Mouse (Mus musculus) natural killer cell, adult 2 months (primary cell): ENCODE data around the gene Hoxa2.
A peak's percentile ranks its signal among the peaks of the same experiment; 100 is the strongest.

Source experiments
- DNase-seq, 2 experiments: peaks; one replicate each; pipeline ENCODE4 v3.0.0; 2022; ENCODE audit warnings: low spot score in 2 of 2

Hoxa2 gene

DNA sequence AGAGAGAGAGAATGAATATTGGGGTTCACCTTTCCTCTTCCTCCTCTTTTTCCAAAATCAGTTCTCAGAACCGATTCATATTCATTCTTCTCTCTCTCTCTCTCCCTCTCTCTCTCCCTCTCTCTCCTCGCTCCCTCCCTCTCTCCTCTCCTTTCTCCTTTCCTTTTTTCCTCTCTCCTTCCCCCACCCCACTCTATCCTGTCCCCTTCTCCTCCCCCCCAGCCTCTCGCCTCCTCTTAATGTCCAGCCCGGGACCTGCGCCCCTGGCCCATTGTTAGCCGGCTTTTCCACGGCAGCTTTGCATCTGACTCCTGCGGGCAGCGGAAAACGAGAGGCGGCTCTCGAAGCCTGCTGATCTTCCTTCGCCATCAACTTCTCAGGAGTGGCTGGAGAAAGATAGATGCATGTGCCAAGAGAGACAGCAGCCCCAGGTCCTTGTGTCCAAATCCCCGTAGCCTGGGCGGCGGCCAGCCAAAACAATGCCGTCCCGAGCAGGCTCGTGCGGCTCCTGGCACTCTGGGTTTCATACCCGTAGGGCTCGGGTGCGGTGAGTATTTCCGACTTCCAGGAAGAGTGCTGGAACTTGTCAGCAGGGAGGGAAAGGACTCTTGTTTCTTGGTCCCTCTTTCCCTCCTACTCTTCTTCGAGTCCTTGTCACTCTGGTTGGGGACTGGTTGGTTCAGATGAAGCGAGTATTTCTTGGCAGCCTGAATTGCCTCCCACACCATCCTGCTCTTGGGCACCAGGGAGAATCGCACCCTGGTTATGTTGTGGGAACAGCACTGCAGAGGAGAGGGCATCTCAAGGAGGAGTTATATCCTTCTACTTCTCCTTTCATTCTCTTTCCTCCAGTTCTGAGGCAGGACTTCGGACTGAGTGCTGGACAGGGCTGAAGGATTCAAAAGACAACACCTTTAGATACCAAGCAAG, 1.1 kb upstream of the Hoxa2 start:
- DNase-seq: no peak

DNA sequence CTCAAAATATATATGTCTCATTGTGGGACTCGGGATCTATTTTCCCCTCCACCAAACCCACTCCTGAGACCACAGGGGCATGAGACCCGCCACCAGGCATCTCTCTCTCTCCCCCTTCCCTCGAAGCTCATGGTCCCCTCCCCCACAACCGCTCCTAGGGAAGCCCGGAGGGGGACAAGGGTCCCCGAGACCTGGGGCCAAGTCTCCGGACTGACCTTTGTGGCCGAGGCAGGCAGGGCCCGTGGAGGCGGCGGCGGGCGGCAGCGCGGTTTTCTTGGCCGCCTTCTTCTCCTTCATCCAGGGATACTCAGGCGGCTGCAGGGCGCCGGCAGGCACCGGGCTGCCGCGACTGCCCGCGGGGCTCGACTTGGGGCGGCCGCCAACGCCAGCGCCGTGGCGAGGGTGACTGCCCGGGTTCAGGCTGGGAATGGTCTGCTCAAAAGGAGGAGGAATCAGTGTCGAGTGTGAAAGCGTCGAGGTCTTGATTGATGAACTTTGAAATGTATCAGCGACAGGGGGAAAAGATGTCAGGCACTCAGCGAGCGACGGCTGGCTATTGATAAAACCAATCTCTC, 493 bp downstream of the Hoxa2 start:
- no peak for DNase-seq

DNA sequence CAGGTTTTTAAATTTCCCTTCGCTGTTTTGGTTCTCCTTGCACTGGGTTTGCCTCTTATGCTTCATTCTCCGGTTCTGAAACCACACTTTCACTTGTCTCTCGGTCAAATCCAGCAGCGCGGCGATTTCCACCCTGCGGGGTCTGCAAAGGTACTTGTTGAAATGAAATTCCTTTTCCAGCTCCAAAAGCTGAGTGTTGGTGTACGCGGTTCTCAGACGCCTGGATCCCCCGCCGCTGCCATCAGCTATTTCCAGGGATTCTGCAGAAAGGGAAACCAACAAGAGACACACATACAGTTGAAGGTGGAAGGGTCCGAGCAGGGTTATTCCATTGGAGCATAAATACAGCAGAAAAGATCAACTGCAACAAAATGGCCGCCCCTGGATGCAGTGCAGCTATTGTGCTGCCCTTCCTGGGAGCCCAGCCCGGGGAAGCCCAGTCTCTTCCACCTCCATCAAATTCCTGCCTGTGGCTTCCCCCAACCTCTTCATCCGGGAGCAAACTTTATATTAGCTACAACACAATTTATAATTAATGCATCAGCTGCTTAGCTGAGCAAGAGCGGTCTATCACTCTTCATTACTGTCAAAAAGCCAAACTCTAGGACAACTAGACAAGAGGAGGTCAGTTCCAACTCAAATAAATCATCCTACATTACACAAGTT, 1.1 kb downstream of the Hoxa2 start:
- DNase-seq: no peak

DNA sequence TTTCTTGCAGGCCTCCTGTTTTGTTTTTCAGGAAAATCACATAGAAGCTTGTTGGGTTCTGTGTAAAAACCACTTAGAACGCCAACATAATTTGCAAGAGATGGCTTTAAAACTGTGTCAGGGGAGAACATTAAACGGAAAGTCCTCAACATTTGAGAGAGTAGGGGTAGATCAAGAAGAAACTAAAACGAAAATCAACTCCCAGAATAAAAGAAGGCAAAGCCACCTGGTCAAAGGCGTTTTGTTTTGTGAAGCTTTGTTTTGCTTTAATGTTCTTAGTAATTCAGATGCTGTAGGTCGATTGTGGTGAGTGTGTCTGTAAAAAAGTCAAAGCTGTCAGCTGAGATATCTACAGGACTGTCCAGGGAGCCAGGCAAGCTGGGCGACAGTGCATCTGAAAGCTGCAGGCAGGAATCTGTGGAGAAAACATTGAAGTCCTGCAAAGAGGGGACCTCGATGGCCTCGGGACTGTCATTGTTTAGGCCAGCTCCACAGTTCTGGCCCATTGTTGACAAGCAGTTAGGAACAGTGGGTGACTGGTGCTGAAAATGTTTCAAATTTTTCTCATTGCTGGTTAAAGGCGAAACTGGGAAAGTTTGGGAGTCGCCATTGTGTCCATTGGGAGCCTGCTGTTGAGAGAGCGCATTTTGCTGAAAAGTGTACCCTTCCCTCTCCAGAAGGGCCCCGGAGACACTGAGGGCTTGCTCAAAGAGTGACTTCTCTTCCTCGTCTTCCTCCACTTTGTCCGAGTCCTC, 1.8 kb downstream of the Hoxa2 start:
- DNase-seq: no peak

DNA sequence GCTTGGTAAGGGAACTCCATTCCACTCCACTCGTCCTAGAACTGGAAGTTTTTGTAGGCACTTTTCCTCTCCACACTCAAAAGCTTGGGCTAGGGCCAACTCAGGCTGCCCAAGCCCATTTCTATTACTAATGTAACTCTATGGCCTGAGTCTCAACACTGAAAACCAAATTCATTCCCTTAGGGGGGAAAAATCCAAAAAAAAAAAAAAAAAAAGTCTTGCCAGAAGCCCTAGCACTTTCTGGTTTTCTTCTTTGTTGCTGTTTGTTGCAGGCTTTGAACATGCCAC, 2.6 kb downstream of the Hoxa2 start:
- no peak for DNase-seq

DNA sequence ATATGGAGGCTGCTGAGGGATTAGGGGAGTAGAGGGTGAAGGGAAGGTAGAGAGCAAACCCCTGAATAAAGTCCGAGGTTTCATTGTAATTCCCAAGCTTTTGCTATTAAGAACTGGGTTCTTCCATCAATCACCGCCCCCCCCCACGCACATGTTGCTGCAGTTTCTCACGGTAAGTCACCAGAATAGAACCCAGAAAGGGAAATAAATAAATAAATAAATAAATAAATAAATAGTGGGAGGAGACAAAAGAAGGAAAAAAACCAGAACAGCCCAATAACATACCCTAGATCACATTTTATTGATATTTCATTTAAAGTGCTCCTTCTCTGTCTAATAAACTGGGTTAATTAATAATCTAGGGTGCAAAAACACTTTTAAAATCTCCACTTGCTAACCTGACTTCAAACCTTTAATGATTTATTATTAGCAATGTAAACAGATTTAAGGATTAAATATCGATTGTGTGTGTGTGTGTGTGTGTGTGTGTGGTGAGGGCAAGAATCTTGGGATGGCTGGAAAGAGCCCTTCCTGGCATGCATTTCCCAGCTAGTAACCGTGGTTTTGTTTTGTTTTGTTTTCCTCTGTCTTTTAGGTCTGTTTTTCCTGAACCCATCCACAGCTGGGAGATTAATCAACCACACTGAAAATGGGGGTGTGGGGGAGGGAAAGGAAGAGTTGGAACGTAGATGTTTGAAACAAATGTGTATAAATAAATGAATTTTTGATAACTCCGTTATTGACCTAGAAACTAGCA, 3.1 kb downstream of the Hoxa2 start:
- DNase-seq: no peak

DNA sequence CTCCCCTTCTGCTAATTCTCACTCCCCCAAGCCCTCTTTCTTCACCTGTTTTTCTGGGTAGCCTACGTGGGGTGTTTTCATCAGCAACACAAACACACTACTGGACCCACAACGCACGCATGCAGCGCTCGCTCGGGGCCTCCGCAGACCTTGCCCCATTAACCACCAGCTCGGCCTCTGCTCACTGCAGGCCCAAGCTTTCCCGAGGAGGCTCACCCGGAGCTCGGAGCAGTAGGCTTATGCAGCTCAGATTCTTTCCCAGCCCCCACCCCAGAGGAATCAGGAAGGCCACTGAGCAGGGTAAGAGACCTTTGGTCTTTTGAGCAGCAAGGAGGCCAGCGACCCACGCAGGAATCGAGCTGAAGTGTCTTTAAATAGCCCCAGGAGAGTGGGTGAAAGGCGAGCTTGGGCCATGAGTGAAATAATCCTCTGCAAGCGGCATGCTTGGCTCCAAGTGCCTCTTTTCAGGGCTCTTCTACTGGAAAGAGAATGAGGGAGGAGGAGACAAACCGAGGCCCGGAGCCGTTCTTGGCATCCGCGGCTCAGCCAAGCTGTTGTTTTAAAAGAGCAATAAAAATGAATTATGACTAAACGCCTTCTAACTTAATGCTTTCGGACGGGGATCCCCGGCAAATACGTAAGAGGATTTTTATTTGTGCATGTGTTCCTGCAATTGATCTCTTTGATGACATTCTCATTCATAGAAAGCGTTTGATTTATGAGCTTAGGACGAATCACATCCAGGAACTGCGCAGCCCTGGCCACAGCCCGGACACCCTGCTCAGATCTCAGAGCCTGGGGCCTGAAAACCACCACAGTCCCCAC, 3.9 kb downstream of the Hoxa2 start:
- no peak for DNase-seq

DNA sequence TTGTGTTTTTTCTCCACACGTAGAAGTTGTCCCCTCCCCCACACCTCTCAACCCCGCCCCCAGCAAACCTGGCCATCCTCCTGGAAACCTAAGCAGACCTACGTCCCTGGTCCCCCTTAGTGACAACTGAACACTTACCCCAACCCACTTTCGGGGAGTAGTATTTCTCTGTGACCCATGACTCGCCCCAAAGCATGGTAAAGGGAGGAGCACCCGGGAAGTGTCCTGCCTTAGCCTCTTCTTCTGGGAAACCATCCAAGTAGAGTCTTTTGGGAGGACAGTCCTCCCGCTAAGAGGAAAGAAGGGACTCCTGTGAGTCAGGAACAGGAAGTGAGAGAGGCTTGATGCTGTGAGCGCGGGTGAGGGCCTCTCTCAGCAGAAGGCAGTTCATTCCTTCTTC, 4.7 kb downstream of the Hoxa2 start:
- no peak for DNase-seq

DNA sequence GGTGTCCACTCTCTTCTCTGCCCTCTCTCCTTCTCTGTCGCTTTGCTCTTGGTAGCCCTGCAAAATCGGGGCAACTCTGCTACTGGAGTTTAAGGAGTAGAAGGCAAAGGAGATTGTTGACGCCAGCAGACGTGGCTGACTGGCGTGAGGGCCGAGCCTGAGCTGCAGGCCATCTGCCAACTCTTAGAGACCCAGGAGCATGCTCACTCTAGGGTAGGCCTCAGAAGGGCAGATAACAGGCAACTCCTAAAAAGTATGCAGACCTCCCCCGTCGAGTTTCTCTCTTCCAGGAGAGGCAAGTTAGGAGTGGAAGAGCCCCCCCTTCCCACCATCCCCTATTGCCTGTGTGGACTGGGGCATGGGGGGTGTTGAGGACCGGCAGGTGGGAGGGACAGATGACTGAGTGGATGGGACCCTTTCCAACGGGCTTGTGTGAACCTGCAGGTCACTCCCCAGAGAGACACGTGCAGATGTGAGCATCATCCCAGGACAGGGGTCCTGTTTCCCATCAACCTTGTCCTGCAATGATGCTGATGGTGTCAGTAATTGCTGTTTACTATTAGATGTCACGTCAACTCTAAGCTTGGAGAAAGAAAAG, 5.4 kb downstream of the Hoxa2 start:
- DNase-seq: no peak

DNA sequence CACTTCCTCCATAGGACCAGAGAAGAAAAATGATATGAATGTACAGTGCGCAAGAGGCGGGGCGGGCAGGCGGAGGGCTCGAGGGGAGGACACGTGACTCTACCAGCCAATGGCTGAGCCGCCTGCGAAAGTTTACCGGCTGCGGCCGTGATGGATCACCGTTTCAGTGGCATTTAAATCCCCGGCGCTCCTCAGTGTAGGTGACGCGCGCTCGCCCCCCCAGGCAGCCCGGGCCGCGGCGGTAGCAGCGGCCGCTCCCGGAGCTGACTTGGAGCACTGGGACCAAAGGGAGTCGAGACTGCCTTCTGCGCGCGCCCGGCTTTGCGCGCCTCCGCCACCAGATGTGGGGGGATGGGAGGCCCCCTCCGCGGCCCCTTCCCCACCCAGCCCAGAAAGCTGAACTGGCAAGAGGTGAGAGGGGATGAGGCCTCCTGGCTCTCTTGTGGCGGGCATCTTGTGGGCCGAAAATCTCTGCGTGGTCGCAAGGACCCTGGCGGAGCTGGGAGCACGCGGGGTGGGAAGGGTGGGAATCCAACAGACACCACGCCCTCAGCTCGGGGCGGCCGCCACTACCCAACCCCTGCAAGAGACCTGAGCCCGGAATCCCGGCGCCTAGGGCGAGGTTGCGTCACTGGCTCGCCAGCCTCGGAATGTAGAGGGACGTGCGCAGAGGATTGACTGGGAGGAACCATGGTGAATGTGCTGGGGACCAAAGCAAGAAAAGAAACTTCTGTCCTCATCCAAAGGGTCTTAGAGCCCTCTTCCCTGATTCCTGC, 6.2 kb downstream of the Hoxa2 start, which contains the start of gene Hoxa1:
TSS of gene Hoxa1 (minus strand) at position 42 of the 776 bp plus-strand sequence.
- DNase-seq: peak; percentile 35 to 58

DNA sequence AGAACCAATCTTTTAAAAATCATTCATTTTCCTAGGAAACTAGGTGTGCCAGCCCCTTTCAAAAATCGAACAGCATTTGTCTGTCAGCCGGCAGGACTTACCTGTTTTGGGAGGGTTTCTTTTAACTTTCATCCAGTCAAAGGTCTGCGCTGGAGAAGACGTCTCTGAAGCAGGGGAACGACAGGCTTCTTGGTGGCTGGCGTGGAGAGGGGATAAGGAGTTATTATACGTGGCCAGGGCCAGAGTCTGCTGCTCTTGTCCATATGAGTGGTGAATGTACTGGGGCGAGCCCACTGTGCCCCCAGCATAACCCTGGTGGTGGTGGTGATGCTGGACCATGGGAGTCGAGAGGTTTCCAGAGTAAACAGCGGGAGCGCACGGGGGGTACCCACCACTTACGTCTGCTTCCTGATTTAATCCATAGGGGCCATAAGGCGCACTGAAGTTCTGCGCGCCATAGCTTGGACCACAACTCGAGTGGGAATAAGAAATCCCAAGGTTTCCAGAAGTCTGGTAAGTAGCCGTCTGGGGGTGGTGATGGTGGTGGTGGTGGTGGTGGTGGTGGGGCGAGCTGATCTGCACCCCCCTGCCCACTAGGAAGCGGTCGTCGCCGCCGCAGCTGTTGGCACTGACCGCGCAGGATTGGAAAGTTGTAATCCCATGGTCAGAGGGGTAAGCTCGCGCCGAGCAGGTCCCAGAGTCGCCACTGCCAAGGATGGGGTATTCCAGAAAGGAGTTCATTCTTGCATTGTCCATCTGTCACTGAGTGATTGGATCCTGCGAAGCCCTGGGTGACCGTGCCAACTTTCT, 7.0 kb downstream of the Hoxa2 start:
- DNase-seq: no peak

DNA sequence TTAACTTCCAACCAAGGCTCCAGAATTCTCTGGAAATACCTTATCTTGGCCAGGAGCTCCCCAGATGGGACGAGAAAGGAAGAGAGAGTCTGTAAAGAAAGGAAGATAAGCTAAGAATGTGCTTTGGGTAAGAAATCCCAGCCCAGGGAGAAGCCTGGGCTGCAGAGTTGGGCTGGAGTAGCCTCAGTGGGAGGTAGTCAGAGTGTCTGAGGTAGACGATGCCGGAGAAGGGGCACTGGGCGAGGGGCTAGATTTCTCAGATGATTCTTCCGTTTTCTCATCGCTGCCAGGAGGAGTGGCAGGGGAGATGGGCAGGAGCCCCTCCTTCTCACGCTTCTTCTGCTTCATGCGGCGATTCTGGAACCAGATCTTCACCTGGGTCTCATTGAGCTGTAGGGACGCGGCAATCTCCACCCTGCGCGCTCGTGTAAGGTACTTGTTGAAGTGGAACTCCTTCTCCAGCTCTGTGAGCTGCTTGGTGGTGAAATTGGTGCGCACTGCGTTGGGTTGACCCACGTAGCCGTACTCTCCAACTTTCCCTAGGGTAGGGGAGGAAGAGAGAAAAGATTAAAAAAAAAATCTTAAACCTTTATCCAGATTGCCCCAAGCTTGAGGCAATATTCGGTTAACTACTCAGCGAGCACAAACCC, 8.0 kb downstream of the Hoxa2 start:
- DNase-seq: no peak

DNA sequence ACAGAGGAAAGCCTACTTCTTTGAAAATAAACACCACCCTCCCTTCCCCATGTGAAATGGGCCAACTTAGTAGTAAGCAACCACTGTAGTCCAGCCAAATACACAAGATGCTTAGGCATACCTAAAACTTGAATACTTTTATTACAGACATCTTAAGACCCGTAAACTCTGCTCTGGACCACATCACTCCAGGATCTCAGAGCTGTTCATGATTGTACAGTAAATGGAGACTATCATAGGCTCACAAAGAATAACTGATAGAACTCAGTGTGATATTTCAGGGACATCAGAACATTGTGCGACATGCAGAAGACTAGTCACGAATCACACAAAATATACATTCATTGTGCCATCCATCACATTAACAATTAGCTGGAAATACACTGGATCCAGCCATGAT, 9.2 kb downstream of the Hoxa2 start:
- no peak for DNase-seq

DNA sequence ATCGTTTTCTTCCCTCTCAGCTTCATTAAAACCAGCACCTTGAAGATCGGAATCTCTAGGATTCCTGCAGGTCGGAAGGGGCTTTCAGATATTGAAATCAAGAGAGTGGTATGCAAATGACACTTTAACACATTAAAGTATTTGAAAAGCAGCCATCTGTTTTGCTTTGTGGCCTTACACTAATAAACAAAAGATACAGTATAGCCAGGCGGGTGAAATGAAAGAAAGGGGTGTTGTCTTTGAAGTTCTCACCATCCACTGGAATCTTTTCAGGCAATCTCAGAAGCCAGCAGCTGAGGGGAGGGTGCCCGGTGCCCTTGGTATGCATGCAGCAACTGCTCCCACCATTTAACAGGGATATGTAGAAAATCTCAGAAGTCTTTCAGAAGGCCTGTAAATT, 10.6 kb downstream of the Hoxa2 start:
- no peak for DNase-seq

DNA sequence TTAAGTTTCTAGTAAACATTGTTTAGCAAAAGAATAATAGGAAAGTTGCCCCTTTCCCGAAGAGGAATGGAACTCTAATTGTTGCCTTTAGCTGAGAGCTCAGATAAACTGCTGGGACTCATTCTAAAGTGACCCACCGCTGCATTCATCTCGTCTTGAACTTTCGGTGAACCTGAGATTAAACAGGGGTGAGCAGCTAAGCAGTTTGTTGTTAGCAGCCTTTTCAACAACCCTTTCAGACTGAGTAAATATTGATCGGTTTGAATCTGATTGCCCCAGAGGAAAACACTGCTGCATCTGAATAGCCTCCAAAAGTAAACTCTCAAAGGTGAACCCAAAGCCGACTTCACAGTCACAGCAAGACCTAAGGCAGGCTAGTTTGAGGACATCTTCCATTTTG, 11.4 kb downstream of the Hoxa2 start:
- DNase-seq: no peak

DNA sequence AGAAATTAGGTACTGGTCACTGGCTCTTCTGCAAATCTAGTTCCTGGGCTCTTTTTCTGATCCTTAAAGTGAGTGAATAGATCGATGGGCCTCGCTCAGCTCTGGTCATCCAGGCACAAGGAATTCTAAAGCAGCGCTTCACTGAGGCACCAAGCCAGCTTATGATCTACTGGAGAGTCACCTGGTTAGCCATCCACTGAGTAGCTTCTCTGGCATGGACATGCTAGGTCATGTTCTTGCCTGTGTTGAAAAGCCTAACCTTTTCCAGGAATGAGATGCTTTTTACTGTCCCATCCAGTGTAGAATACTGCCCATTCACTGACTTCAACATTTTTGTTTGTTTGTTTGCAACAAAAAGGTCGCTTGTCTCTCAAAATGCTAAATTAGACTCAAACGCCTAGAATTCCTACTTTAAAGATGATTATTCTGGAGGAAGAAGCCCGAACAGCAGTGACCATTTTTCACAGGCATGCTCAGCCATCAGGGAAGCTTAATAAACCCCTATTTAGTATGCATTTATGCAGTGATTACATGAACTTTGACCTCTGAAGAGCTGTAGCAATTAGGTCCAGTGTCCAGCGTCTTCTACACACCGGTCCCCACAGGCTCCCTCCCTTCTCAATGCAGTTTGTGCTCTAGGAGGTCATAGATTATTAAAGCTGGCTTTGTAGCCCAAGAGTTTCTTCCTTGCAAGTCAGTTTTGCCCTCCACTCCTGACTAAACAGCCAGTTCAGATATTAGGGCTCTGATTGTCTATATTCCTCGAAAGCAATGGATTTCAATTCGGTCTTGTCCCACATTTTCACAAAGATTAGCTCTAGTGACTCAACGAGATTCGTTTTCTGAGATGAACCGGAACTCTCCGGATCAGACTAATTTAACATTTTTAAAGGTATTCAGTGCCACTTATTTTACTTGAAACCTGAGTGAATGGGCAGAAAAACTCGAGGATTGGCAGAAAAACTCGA, 12.1 kb downstream of the Hoxa2 start:
- no peak for DNase-seq

DNA sequence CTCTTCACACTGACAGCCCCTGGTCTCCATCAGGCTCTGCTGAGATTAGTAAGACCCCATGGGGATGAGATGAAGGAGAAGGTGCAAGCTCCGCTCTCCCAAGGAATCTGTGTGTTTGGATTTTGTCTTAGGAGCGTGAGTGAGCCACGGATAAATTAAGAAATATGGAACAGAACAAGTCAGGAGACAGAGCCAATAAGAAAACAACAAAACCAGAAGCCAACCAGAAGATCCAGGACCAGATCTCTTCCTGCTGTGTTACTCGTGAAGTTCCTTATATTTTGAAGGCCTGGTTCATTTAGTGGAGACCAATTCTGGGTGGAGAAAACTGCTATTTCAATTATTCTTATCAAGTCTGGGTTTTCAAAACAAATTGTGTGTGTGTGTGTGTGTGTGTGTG, 13.1 kb downstream of the Hoxa2 start:
- no peak for DNase-seq
